Mouse (Mus musculus) cerebellum, adult 11 months (tissue): ENCODE data around the gene Sstr3.

Experiments used
- DNase-seq: peaks from one replicate; pipeline ENCODE4 v3.0.0; 2022

Gene Sstr3

GRCm38 (mm10) chr15:78559141-78559979 lies 14.9 kb upstream of the Sstr3 start:
- no peak for DNase-seq

DNA sequence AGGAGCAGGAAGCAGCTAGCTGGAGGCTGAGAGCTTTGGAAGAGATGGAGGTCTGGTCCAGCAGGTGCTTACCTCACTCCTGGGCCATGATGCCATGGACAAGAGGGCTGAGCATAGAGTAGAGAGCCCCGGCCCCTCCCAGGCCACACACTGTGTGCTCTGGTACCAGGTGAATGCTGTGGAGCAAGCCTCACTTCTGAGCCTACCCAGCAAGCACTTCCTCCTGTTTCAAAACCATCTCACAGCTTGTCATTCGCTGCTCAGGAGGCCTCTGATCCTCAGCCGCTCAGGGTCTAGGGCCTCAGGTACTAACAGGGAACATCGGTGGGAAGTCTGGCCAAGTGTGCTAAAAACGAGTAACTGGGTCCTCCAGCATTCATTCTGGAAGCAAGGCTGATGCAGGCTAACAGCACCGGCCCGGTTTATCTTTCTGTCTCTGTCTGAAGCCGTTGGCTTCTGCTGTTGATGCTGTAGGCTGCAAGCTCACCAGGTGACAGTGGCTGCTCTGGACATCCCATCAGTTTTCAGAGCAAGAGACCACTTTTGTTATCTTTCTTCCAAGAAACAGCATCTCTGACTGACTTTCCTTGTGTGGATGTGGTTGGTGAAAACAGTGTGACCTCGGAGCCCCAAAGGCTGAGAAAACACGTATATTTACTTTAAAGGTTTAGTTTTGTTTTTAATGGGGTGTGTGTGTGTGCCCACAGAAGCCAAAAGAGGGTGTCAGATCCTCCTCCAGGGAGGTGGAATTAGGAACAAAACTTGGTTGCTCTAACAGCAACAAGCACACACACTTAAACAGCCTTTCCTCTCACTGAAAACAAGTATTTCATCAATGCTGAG lies 13.4 kb upstream of the Sstr3 start:
- no peak for DNase-seq

GRCm38 (mm10) chr15:78554545-78555313 lies 10.2 kb upstream of the Sstr3 start:
- no peak for DNase-seq

GRCm38 (mm10) chr15:78549189-78549734 lies 4.8 kb upstream of the Sstr3 start:
- DNase-seq, result no peak

DNA sequence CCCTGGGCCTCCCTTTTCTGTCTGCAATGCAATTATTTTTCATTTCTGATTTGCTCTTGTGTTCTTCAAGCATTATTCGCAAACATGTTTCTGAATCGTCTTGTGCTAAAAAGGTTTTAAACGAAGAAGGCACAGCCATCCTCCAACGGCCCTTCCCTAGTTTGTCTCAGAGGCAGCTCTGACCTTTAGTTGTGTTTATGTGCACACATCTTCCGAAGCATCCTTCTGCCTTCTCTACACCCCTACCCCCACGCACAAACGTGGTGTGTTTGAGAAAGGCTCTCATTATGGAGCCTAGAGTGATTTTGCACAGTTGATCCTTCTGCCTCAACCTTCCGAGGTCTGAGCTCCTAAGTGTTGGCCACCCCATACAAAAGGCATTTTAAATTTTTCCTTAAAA lies 4.2 kb upstream of the Sstr3 start:
- no peak for DNase-seq

DNA sequence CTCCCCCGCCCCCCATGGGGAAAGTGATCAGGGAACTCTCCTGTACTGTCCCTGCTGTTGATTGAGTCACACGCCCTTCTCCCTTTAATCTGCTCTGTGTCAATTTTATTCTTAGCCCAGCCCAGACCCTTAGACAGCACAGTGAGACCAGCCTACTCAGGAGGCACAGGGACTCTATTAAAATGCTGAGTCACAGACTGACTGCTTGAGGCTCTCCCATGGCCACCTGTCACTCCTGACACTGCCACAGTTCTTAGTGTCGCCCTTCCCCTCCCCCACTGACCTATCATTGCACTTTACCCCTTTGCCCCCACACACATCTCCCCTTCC lies 3.8 kb upstream of the Sstr3 start:
- DNase-seq, result no peak

GRCm38 (mm10) chr15:78547415-78548335 lies 3.2 kb upstream of the Sstr3 start:
- DNase-seq, result no peak

DNA sequence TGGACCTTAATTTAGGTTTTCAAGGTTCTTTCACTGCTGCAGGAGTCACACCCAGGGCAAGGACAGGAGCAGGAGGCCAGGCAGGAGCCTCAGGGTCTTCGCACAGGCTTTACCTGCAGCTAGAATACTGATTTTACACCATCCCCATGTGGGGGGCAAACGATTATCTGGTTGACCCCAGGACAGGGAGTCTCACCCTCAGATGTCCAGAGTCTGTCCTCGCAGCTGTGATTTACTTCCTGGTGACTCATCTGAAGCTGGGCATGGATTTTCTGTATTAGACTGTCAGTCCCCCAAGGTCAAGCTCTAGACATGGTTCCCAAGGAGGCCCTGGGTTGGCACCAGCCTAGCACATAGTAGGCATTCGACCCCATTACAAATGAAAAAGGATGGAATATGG lies 1.6 kb upstream of the Sstr3 start:
- DNase-seq, result no peak

DNA sequence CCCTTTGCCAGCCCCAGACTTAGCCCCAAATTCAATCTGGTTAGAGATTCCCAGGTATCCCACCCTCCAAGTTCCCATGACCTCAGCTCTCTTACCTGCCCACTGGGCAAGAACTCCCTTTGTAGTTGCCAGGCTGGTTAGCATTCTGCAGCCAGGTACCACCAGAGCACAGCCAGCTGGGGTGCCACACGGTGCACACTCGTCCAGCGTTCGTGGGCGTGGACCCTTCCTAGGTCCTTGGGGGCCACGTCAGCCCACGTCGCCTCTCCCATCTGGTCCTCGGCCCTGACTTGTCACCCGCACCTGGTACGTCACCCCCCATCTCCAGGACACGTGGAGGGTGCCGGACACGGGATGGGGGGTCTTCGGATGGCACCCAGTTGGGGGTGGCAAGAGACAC lies 444 bp downstream of the Sstr3 start:
- peak; percentile 37 for DNase-seq

DNA sequence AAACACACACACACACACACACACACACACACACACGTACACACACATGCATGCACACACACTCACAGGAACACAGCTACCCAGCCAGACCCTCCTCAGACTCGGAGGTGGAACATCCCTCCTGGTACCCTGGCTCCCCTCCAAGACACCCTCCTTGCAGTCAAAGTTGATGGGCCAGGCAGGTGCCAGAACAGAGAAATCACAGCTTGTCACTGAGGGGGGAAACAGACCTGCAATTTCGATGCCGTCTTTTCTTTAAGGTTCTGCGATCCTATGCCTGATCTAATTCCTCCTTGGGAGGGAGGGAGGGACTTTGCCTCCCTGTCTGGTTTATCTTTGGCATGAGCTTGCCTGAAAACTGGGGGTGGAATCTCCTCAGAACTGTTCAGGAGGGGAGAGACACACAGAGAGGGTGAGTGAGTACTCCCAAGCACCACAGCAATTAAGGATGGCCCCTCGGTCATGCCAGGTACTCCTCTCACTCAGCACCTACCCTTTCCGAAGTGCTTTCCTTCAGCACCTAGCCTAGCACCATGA lies 1.6 kb downstream of the Sstr3 start:
- peak; percentile 52 for DNase-seq

GRCm38 (mm10) chr15:78542098-78542766 lies 2.3 kb downstream of the Sstr3 start:
- DNase-seq, result peak; percentile 47

- DNase-seq, result peak; percentile 77
Measured at GRCm38 (mm10) chr15:78541606-78542005, 2.9 kb downstream of the Sstr3 start.

DNA sequence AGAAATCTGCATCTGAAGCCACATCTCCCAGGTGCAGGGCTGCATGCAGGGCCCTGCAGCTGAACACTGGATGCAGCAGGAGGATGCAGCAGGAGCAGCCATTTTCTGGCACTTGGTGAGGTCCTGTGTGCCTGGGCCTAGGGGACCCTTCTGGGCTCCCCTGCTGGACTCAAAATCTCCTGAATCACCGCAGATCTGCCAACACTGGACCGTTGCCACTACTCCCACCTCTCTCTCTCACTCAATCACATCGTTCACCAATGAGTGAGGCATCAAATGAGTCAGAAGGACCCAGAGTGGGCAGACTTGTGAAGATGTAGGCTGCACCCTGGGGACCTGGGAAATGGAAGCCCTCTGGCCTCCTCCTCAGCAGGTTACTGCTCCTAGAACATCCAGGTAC lies 3.4 kb downstream of the Sstr3 start:
- no peak for DNase-seq

DNA sequence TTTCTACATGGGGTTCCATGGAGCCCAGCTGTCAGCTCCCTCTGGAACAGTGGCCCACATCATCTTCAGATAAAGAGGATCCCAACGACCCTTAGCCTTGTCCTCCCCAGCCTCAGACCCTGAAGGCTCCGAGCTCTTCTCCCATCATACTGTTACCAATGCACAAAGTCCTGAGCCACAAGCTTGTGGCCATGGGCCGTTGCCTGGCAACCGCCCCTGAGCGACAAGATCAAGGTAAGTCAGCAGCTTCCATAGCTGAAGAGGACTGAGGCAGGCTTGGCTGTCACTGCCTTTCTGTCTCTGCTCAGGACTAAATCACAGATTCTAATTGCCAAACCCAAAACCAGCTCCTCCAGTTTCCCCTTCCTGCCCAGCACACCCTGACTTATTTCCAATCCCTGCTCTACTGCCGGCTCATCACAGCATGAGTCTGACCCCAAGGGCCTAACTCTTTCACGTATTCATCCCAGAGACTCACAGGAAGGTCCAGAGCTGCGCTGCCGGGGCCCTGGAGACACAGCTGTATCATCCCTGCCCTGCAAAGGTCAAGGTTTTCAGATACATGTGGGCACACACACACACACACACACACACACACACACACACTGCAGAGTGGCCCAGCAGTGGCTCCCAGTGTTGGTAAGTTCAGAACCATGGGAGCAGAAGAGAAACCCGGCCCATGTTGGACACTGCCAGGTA lies 8.6 kb downstream of the Sstr3 start:
- no peak for DNase-seq

GRCm38 (mm10) chr15:78533346-78533835 lies 11.1 kb downstream of the Sstr3 start:
- peak; percentile 71 for DNase-seq

DNA sequence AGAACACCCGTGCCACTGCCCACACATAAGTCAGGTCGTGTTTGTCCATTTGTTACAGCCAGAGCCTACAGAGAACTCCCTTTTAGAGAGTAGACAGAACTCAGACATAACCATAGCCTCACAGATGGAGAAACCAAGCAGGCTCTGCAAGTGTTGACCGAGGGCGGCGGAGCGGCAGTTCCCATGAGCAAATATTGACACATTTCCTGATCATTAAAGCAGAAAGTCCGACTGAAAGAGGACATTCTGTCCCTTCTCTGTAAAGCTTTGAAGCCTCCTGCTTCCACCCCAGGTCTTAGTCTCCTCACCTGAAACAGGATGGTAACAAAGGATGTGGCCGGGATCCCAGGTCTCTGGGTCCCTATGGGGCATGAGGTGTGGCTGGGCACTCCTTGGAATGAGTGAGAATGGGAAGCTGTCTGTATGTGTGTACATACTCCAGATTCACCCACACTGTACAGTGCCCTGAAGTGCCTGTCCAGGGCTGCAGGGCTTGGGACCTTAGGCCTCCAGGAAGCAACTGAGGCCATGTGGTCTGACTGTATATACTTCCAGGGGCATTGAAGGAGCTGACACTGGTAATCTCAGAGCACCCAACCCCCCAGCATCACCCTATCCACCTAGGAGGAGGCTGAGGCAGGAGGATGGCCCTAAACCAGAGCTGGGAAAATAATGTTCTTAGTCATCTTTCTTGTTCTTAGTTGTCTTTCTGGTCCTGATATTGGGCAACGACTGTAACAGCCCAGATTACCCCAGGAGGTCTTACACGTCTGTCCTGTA lies 11.7 kb downstream of the Sstr3 start:
- no peak for DNase-seq

GRCm38 (mm10) chr15:78531901-78532469 lies 12.5 kb downstream of the Sstr3 start:
- peak; percentile 99 for DNase-seq

DNA sequence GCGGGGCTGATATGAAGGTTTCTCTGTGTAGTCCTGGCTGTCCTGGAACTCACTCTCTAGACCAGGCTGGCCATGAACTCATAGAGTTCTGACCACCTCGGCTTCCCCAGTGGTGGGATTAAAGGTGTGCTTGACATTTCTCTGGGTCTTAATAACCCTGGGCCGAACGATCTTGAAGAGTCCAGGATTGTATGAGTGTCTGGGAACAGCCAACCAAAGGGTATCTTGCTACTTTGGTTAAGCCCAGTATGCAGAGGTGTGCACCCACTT lies 13.1 kb downstream of the Sstr3 start:
- no peak for DNase-seq
